Mouse (Mus musculus): ENCODE results near the gene Vmn2r68. TPM values are rescaled to one million over a fixed set of nuclear protein-coding genes. Genes with fewer than 3 reads are reported as not detected.

Gene Vmn2r68
- polyA plus RNA-seq (2015; fragmentation: Nextera tagmentation; extraction: Ambion mirVana): not detected in 2 replicates

- Histone ChIP-seq H3K27ac (no peak within 1 kb of the TSS), H3K27me3 (no peaks in the 10 kb centered on the region), H3K36me3 (no peaks in the 10 kb centered on the region), H3K4me3 (replicated peaks) (no peak within 1 kb of the TSS), H3K9ac (no peak within 1 kb of the TSS), H3K4me2 (no peak within 1 kb of the TSS), H3K4me1 (no peaks in the 10 kb centered on the region), H3K9me3 (replicated peaks) (no peaks in the 10 kb centered on the region)
- ATAC-seq (replicated peaks; ENCODE audit: low FRiP score): no peak
Measured at GRCm38 (mm10) chr7:85237683-85238082, at the start of gene Vmn2r68. Gene Vmn2r68 (minus strand): TSS chr7:85237783.

Other genes with a start within 250 kb of the Vmn2r68 start
- not detected in 2 replicates for gene Vmn2r66, start 225.5 kb downstream of the Vmn2r68 start, polyA plus RNA-seq (2015; fragmentation: Nextera tagmentation; extraction: Ambion mirVana)
- not detected in 2 replicates for gene Vmn2r67, start 81.8 kb downstream of the Vmn2r68 start, polyA plus RNA-seq (2015; fragmentation: Nextera tagmentation; extraction: Ambion mirVana)
- gene Vmn2r69, start 178.1 kb upstream of the Vmn2r68 start, polyA plus RNA-seq (2015; fragmentation: Nextera tagmentation; extraction: Ambion mirVana): not detected in 2 replicates

Measured in kidney, embryonic 15.5 days (tissue).